Mouse (Mus musculus): Measurements from ENCODE around the gene Creb3l2. TPM values are rescaled to one million over a fixed set of nuclear protein-coding genes. Genes with fewer than 3 reads are reported as not detected.
"Not testable (repeated sequence)": the region's sequence is repeated elsewhere in the genome, so short reads cannot be mapped to it uniquely, and the experiment has no call there.

The Creb3l2 gene
- total RNA-seq, 2 experiments from 2014 or later: 7.3 to 18.3 TPM

DNA sequence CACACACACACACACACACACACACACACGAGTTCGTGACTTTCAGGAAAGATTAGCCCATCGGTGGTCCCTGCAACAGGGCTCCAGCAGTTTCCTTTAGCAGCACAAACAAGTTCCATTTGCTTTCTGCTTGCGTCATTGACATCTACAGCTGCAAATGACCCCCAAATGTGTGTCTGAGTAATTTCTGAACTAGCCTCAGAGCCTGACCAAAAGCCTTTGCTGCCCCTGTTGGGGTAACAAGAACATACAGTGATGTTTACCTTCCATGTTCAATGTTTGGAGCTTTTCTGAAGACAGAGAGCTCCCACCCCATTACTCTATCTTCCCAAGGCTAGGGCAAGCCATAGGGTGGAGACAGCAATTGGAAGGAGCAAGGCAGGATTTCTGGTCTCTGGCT is 54.7 kb downstream of the Creb3l2 start:
- ATAC-seq (replicated peaks; ENCODE audit: low FRiP score, low TSS enrichment, poor library complexity, severe bottlenecking): no peak

- no peak for ATAC-seq (replicated peaks; ENCODE audit: low FRiP score, low TSS enrichment, poor library complexity, severe bottlenecking)
These were observed 56.2 kb downstream of the Creb3l2 start for GRCm38 (mm10) chr6:37385602-37386285.

GRCm38 (mm10) chr6:37382761-37383160 is 59.2 kb downstream of the Creb3l2 start:
- ATAC-seq (replicated peaks; ENCODE audit: low FRiP score, low TSS enrichment, poor library complexity, severe bottlenecking): no peak

DNA sequence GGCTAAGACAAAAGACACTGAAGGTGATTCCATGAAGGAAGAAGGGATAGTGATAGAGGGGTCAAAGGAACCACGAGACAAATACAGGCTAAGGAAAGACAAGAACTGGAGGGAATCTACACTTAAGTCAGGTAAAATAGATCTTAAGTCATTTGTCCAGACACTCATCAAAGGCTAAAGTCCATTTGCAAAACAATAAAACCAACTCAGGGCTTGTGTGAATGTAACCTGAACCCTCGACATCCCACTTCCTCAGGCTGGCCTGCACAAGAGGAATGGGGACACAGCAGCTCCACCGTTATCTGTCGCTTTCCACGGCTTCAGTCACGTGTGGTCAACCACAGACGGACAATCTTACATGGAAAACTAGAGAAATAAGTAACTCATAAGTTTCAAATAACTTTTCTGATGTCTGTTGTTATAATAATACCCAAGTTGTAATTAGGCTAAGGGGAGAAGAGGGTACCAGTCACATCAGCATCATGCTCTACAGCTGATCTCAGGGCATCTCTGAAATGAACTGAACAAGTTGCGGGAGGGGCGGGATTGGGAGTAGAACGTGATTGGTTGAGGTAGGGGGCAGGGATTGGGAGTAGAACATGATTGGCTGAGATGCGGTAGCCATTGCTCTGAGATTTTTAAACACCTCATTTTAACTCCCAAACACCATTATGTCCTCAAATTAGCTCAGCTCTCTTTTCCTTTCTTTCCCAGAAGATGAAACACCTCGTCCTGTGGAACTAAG is 63.9 kb downstream of the Creb3l2 start:
- no peak for ATAC-seq (replicated peaks; ENCODE audit: low FRiP score, low TSS enrichment, poor library complexity, severe bottlenecking)

- not testable (repeated sequence) for ATAC-seq (replicated peaks; ENCODE audit: low FRiP score, low TSS enrichment, poor library complexity, severe bottlenecking)
These were observed 64.6 kb downstream of the Creb3l2 start for GRCm38 (mm10) chr6:37377387-37377786.

- ATAC-seq (replicated peaks; ENCODE audit: low FRiP score, low TSS enrichment, poor library complexity, severe bottlenecking): no peak
These were observed 66.5 kb downstream of the Creb3l2 start for GRCm38 (mm10) chr6:37375452-37375851.

DNA sequence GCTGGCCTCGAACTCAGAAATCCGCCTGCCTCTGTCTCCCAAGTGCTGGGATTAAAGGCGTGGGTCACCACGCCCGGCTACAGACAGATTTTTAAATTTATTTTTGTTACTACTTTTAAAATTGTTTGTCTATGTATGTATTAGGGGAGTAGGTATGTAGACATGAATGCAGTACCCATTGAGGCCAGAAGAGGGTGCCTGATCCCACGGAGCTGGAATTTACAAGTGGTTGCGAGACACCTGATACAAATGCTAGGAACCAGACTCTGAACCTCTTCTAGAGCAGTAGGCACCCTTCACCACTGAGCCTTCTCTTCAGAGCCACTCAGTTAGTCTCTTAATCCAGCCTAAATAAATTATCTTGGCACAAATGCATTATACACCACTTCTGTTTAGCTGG is 70.6 kb downstream of the Creb3l2 start:
- ATAC-seq (replicated peaks; ENCODE audit: low FRiP score, low TSS enrichment, poor library complexity, severe bottlenecking): peak; percentile 89

DNA sequence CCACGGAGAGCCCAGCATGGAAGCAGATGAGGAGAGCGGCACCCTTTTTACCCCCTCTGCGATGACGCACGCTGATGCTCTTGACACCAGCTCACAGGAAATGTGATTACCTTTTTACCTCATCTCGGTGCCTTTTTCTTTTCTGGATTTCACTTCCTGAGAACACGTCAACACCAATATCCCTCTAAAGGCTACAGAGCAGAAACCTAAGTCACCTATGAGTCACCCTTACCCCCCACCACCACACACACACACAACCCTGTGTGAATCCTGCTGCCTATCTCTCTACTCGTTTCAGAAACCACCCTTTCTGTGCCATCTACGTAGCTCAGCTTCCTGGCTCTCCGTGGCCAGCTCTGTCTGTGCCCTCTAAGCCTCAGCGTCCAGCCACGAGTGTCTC is 71.4 kb downstream of the Creb3l2 start:
- ATAC-seq (replicated peaks; ENCODE audit: low FRiP score, low TSS enrichment, poor library complexity, severe bottlenecking): no peak

GRCm38 (mm10) chr6:37369750-37370149 is 72.2 kb downstream of the Creb3l2 start:
- no peak for ATAC-seq (replicated peaks; ENCODE audit: low FRiP score, low TSS enrichment, poor library complexity, severe bottlenecking)

- ATAC-seq (replicated peaks; ENCODE audit: low FRiP score, low TSS enrichment, poor library complexity, severe bottlenecking): no peak
These were observed 73.7 kb downstream of the Creb3l2 start for GRCm38 (mm10) chr6:37368281-37368680.

GRCm38 (mm10) chr6:37366991-37367390 is 75.0 kb downstream of the Creb3l2 start:
- no peak for ATAC-seq (replicated peaks; ENCODE audit: low FRiP score, low TSS enrichment, poor library complexity, severe bottlenecking)

GRCm38 (mm10) chr6:37365179-37365578 is 76.8 kb downstream of the Creb3l2 start:
- ATAC-seq (replicated peaks; ENCODE audit: low FRiP score, low TSS enrichment, poor library complexity, severe bottlenecking): no peak

DNA sequence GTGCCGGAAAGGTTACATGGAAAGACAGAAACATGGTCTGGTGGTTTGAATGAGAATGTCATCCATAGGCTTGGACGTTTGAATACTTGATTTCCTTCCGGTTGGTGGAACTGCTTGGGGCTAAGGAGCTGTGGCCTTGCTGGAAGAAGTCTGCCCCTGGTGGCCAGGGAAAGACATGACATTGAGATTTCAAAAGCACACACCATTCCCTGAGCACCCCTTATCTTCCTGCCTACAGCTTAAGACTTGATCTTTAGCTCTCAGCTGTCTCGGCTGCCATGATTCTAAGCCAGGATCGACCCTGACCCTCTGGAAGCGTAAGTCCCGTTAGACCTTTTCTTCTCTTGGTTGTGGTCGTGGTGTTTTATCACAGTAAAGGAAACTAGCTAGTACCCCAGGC is 77.6 kb downstream of the Creb3l2 start:
- ATAC-seq (replicated peaks; ENCODE audit: low FRiP score, low TSS enrichment, poor library complexity, severe bottlenecking): peak; percentile 68

DNA sequence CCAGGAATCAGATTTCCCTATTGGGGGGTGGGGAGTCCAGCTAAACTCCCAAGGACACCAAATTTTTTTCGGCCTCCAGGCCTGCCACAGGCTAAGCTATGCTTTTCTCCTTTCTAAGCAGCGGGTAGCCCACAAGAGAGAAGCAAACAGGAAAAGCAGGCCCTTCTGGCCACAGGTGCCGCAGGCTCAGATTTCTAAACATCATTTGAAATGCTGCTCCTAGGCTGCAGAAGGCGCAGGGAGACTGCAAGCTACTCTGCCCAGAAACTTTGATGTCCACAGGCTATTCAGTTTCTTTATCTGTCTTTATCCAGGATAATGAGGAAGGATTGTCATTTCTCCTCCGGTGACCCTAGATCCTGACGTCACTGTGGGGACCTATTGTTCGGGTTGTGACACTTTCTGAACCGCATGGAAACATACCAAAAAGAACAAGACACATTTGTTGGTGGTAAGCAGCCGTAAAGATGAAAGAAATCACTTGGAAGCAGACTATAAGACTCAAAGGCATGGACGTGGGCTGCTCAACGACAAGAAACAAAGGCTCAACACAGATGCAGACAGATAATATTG is 81.0 kb downstream of the Creb3l2 start:
- ATAC-seq (replicated peaks; ENCODE audit: low FRiP score, low TSS enrichment, poor library complexity, severe bottlenecking): no peak

DNA sequence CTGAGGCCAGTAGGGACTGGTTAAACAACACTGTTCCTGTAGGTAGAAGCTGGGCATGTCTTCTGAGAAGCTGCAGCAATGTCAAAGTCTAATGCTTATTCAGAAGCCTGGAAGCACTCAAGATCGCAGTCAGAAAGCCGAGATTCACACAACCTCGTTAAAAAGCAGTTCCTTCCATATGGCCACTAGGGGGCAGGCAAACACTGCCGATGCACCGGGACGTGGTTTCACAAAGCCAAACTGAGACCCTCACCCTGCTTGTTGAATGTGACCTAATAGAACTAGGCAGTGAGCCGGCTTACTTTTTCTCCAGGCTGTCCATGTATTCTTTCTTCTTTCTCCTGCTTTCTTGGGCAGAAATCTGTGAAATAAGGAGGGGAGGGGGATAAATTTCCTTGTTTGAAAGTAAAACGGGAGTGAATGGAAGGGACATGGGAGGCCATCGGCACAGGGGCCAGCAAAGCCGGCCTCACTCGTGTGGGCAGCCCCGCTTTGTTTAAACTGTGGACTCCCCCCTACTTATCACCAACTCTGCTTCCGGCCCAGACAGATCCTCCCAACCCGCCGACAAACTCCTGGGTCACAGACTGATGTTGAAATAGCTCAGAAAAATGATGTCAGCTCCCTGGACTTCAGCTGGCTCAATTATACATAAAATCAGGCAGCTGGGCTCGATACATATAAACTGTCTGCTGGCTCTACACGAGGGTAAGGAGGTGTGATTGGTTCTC is 87.3 kb downstream of the Creb3l2 start:
- peak; percentile 56; the same call in 1 of the 2 replicates for ATAC-seq (replicated peaks; ENCODE audit: low FRiP score, low TSS enrichment, poor library complexity, severe bottlenecking)

GRCm38 (mm10) chr6:37353616-37354015 is 88.3 kb downstream of the Creb3l2 start:
- no peak for ATAC-seq (replicated peaks; ENCODE audit: low FRiP score, low TSS enrichment, poor library complexity, severe bottlenecking)

GRCm38 (mm10) chr6:37351731-37352380 is 90.1 kb downstream of the Creb3l2 start:
- peak; percentile 78 for ATAC-seq (replicated peaks; ENCODE audit: low FRiP score, low TSS enrichment, poor library complexity, severe bottlenecking)

DNA sequence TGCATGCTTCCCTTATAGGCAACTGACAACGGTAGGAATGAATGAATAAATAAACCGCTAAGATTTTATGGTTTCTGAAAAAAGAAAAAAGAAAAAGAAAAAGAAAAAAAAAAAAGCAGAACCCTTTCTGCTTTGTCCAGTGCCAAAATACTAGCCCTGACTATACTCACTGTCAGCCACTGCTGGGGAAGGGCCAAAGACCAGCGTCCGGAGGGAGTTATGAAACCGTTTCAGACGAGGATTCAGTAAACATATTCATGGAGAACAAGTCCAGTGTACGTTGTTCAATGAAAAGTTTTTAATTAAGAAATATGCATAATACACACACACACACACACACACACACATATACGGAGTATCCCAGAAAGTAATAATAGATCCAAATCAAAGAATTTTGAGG is 91.6 kb downstream of the Creb3l2 start:
- no peak for ATAC-seq (replicated peaks; ENCODE audit: low FRiP score, low TSS enrichment, poor library complexity, severe bottlenecking)

DNA sequence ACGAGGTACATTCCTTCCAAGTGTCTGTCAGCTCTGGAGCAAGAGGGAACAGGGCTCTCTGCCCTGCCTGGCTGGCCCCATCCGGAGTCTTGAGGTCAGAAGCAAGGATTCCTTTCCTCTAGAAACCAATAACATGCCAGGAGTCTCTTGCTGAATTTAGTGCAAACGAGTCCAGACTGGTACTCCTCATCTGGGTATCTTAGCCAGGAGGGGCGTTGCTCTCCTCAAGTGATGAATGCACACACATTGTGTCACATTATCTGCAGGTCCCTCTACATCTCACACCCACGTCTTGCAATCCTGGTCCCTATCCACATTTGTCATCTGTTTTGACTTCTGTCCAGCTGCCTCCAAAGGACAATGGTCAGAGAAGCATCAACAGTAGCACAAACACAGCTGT is 94.3 kb downstream of the Creb3l2 start:
- ATAC-seq (replicated peaks; ENCODE audit: low FRiP score, low TSS enrichment, poor library complexity, severe bottlenecking): no peak

GRCm38 (mm10) chr6:37338055-37338454 is 103.9 kb downstream of the Creb3l2 start:
- no peak for ATAC-seq (replicated peaks; ENCODE audit: low FRiP score, low TSS enrichment, poor library complexity, severe bottlenecking)

All from megakaryocyte-erythroid progenitor cell, adult 5-6 weeks (primary cell).